Mouse (Mus musculus): ENCODE data around the gene Kif11. TPM values are rescaled to one million over a fixed set of nuclear protein-coding genes. Genes with fewer than 3 reads are reported as not detected.

Gene Kif11
- polyA plus RNA-seq, 1 experiment from 2014 or later = 41.6 TPM

- Histone ChIP-seq H3K9me3 (replicated peaks; ENCODE audit: control insufficient read depth, low read length) (no peaks in the 10 kb centered on the region), H3K9ac (ENCODE audit: low read length) (no peak overlapping the region), H3K4me3 (ENCODE audit: low read depth, low read length) (no peak overlapping the region), H3K36me3 (ENCODE audit: control insufficient read depth, insufficient read depth, low read length) (no peaks in the 10 kb centered on the region), H3K27me3 (replicated peaks; ENCODE audit: control insufficient read depth, insufficient read depth, low read length) (no peaks in the 10 kb centered on the region), H3K27ac (ENCODE audit: low read depth, low read length) (no peak overlapping the region), H3K4me2 (ENCODE audit: low read length) (no peak overlapping the region), H3K4me1 (ENCODE audit: control insufficient read depth, insufficient read depth, low read length) (no peaks in the 10 kb centered on the region)
- DNase-seq (ENCODE audit: low spot score) (no peak), ATAC-seq (no peak)
- 80% methylated on average over 3 of the region's 3 CpGs for WGBS
Measured at GRCm38 (mm10) chr19:37346258-37346657, 29.9 kb upstream of the Kif11 start.

DNA sequence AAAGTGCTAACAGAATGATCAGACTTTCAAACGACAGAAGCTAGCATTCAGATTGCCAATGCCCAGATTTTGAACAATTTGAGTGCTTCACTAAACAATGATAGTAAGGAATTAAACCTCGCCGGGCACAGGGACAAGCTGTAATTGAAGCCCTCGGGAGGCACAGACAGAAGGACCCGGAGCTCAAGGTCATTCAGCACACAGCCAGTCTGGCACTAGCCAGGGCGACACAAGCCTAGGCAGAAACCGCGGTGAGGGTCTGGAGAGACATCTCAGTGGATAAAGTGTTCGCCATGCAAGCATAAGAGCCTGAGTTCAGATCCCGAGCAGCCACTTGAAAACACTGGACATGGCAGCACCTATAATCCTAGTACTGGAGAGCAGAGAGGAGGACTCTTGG lies 27.9 kb upstream of the Kif11 start:
- Histone ChIP-seq H3K4me1 (ENCODE audit: control insufficient read depth, insufficient read depth, low read length) (no peaks in the 10 kb centered on the region), H3K9me3 (replicated peaks; ENCODE audit: control insufficient read depth, low read length) (no peaks in the 10 kb centered on the region), H3K36me3 (ENCODE audit: control insufficient read depth, insufficient read depth, low read length) (0 out of 2 replicates have a peak, but pooled peaks cover 5% of the 10 kb centered on the region), H3K27me3 (replicated peaks; ENCODE audit: control insufficient read depth, insufficient read depth, low read length) (no peaks in the 10 kb centered on the region), H3K4me3 (ENCODE audit: low read depth, low read length) (no peak overlapping the region), H3K4me2 (ENCODE audit: low read length) (no peak overlapping the region), H3K9ac (ENCODE audit: low read length) (no peak overlapping the region), H3K27ac (ENCODE audit: low read depth, low read length) (no peak overlapping the region)
- ATAC-seq (no peak), DNase-seq (ENCODE audit: low spot score) (no peak)
- WGBS = 74% methylated on average over 10 of the region's 10 CpGs

DNA sequence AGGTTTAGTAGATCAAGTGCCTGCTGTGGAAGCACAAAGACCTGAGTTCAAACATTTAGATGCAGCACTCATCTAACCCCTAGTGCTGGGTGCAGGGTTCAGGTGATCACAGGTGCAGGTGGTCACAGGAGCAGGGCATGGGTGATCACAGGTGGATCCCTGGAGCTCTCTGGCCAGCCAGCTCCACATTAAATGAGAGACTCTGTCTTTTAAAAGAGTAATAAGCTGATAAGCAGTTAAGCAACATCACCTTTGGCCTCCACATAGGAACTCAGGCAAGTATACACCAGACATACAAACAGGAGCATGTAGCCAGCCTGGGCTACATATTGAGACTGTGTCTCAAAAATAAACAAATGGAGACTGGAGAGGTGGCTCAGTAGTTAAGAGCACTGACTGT lies 27.3 kb upstream of the Kif11 start:
- Histone ChIP-seq H3K27me3 (replicated peaks; ENCODE audit: control insufficient read depth, insufficient read depth, low read length) (no peaks in the 10 kb centered on the region), H3K9ac (ENCODE audit: low read length) (no peak overlapping the region), H3K36me3 (ENCODE audit: control insufficient read depth, insufficient read depth, low read length) (0 out of 2 replicates have a peak, but pooled peaks cover 5% of the 10 kb centered on the region), H3K4me2 (ENCODE audit: low read length) (no peak overlapping the region), H3K4me1 (ENCODE audit: control insufficient read depth, insufficient read depth, low read length) (no peaks in the 10 kb centered on the region), H3K9me3 (replicated peaks; ENCODE audit: control insufficient read depth, low read length) (no peaks in the 10 kb centered on the region), H3K27ac (ENCODE audit: low read depth, low read length) (no peak overlapping the region), H3K4me3 (ENCODE audit: low read depth, low read length) (no peak overlapping the region)
- DNase-seq (ENCODE audit: low spot score) (no peak), ATAC-seq (no peak)

GRCm38 (mm10) chr19:37352756-37353155 lies 23.4 kb upstream of the Kif11 start:
- no peak overlapping the region for H3K9ac ChIP-seq (ENCODE audit: low read length)
- no peak overlapping the region for H3K27ac ChIP-seq (ENCODE audit: low read depth, low read length)
- H3K27me3 ChIP-seq (replicated peaks; ENCODE audit: control insufficient read depth, insufficient read depth, low read length) = no peaks in the 10 kb centered on the region
- WGBS = 97% methylated on average over 3 of the region's 3 CpGs
- H3K4me2 ChIP-seq (ENCODE audit: low read length) = no peak overlapping the region
- H3K4me1 ChIP-seq (ENCODE audit: control insufficient read depth, insufficient read depth, low read length) = no peaks in the 10 kb centered on the region
- 0 out of 2 replicates have a peak, but pooled peaks cover 5% of the 10 kb centered on the region for H3K36me3 ChIP-seq (ENCODE audit: control insufficient read depth, insufficient read depth, low read length)
- ATAC-seq (no peak), DNase-seq (ENCODE audit: low spot score) (no peak)
- no peak overlapping the region for H3K4me3 ChIP-seq (ENCODE audit: low read depth, low read length)
- no peaks in the 10 kb centered on the region for H3K9me3 ChIP-seq (replicated peaks; ENCODE audit: control insufficient read depth, low read length)

DNA sequence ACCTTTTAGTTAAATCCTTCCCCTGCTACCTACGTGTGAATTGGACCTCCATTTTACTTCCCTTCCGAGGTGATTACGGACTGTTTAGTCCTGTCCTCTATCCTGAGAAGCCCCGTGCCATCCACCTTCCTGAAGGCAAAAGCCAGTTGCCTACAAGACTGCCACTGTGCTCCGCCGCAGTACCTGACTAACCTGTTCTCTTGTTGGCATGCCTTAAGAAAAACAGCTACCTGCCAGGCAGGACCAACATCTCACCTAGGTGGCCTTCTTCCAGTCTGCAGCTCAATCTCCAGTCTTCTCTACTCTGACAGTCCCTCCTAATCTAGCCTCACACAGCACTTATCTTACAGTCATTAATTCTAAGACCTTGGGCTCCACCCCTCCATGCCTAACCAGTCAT lies 22.9 kb upstream of the Kif11 start:
- WGBS = 97% methylated on average over 6 of the region's 6 CpGs
- no peak for ATAC-seq

DNA sequence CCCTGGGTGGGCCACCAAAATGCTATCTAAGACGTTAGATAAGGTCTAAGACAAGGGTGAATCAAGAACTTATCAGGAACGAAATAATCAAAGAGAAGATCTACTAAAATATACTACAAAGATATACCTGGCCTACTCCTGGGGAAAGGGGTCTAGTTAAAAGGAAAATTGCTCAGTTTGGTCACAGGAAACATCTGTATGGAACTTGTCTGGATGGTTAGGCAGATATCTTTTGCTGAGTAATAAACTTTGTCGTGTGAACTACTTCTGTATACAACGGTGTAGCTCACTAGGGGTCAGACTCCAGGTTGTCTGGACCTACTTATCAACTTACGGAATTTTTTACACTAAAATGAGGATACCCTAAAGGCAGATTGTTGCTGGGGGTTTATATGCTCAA lies 16.2 kb upstream of the Kif11 start:
- Histone ChIP-seq H3K27me3 (replicated peaks; ENCODE audit: control insufficient read depth, insufficient read depth, low read length) (no peaks in the 10 kb centered on the region), H3K4me2 (ENCODE audit: low read length) (no peak overlapping the region), H3K4me3 (ENCODE audit: low read depth, low read length) (no peak overlapping the region), H3K36me3 (ENCODE audit: control insufficient read depth, insufficient read depth, low read length) (no peaks in the 10 kb centered on the region), H3K4me1 (ENCODE audit: control insufficient read depth, insufficient read depth, low read length) (no peaks in the 10 kb centered on the region), H3K9ac (ENCODE audit: low read length) (no peak overlapping the region), H3K9me3 (replicated peaks; ENCODE audit: control insufficient read depth, low read length) (no peaks in the 10 kb centered on the region), H3K27ac (ENCODE audit: low read depth, low read length) (no peak overlapping the region)
- ATAC-seq = no peak
- WGBS = 81% methylated on average over 5 of the region's 5 CpGs
- DNase-seq (ENCODE audit: low spot score) = no peak

More for the DNA sequence above, 22.9 kb upstream of the Kif11 start:
- Histone ChIP-seq H3K4me3 (ENCODE audit: low read depth, low read length) (no peak overlapping the region), H3K27ac (ENCODE audit: low read depth, low read length) (no peak overlapping the region), H3K4me2 (ENCODE audit: low read length) (no peak overlapping the region), H3K9ac (ENCODE audit: low read length) (no peak overlapping the region), H3K9me3 (replicated peaks; ENCODE audit: control insufficient read depth, low read length) (no peaks in the 10 kb centered on the region), H3K4me1 (ENCODE audit: control insufficient read depth, insufficient read depth, low read length) (no peaks in the 10 kb centered on the region), H3K36me3 (ENCODE audit: control insufficient read depth, insufficient read depth, low read length) (0 out of 2 replicates have a peak, but pooled peaks cover 5% of the 10 kb centered on the region), H3K27me3 (replicated peaks; ENCODE audit: control insufficient read depth, insufficient read depth, low read length) (no peaks in the 10 kb centered on the region)
- DNase-seq (ENCODE audit: low spot score) = no peak

- Histone ChIP-seq H3K27ac (ENCODE audit: low read depth, low read length) (no peak overlapping the region), H3K4me1 (ENCODE audit: control insufficient read depth, insufficient read depth, low read length) (no peaks in the 10 kb centered on the region), H3K27me3 (replicated peaks; ENCODE audit: control insufficient read depth, insufficient read depth, low read length) (no peaks in the 10 kb centered on the region), H3K4me3 (ENCODE audit: low read depth, low read length) (no peak overlapping the region), H3K36me3 (ENCODE audit: control insufficient read depth, insufficient read depth, low read length) (no peaks in the 10 kb centered on the region), H3K9me3 (replicated peaks; ENCODE audit: control insufficient read depth, low read length) (no peaks in the 10 kb centered on the region), H3K9ac (ENCODE audit: low read length) (no peak overlapping the region), H3K4me2 (ENCODE audit: low read length) (no peak overlapping the region)
- WGBS = 33% methylated on average over 5 of the region's 5 CpGs
- ATAC-seq = peak; percentile 62
- peak; percentile 54 for DNase-seq (ENCODE audit: low spot score)
Measured at GRCm38 (mm10) chr19:37362545-37362944, 13.7 kb upstream of the Kif11 start.

- Histone ChIP-seq H3K4me2 (ENCODE audit: low read length) (no peak overlapping the region), H3K4me1 (ENCODE audit: control insufficient read depth, insufficient read depth, low read length) (no peaks in the 10 kb centered on the region), H3K9me3 (replicated peaks; ENCODE audit: control insufficient read depth, low read length) (no peaks in the 10 kb centered on the region), H3K27me3 (replicated peaks; ENCODE audit: control insufficient read depth, insufficient read depth, low read length) (no peaks in the 10 kb centered on the region), H3K9ac (ENCODE audit: low read length) (no peak overlapping the region), H3K36me3 (ENCODE audit: control insufficient read depth, insufficient read depth, low read length) (no peaks in the 10 kb centered on the region), H3K27ac (ENCODE audit: low read depth, low read length) (no peak overlapping the region; the same call in 1 of the 2 replicates), H3K4me3 (ENCODE audit: low read depth, low read length) (no peak overlapping the region)
- DNase-seq (ENCODE audit: low spot score) (peak; percentile 91), ATAC-seq (peak; percentile 76)
- WGBS = 39% methylated on average over 11 of the region's 11 CpGs
Measured at GRCm38 (mm10) chr19:37363128-37363939, 12.9 kb upstream of the Kif11 start.

- no peak overlapping the region for H3K4me2 ChIP-seq (ENCODE audit: low read length)
- DNase-seq (ENCODE audit: low spot score) (peak; percentile 55), ATAC-seq (no peak)
- no peaks in the 10 kb centered on the region for H3K4me1 ChIP-seq (ENCODE audit: control insufficient read depth, insufficient read depth, low read length)
- no peaks in the 10 kb centered on the region for H3K9me3 ChIP-seq (replicated peaks; ENCODE audit: control insufficient read depth, low read length)
- no peak overlapping the region for H3K9ac ChIP-seq (ENCODE audit: low read length)
- H3K27me3 ChIP-seq (replicated peaks; ENCODE audit: control insufficient read depth, insufficient read depth, low read length) = no peaks in the 10 kb centered on the region
- no peaks in the 10 kb centered on the region for H3K36me3 ChIP-seq (ENCODE audit: control insufficient read depth, insufficient read depth, low read length)
- 18% methylated on average over 1 of the region's 1 CpGs for WGBS
- no peak overlapping the region for H3K27ac ChIP-seq (ENCODE audit: low read depth, low read length)
- no peak overlapping the region for H3K4me3 ChIP-seq (ENCODE audit: low read depth, low read length)
Measured at GRCm38 (mm10) chr19:37368990-37369389, 7.2 kb upstream of the Kif11 start.
